Mouse (Mus musculus) liver, embryonic 16.5 days (tissue): ENCODE measurements around the gene Srp68. TPM values are rescaled to one million over a fixed set of nuclear protein-coding genes. Genes with fewer than 3 reads are reported as not detected.
A peak's percentile ranks its signal among the peaks of the same experiment; 100 is the strongest.

Experiments used
- ATAC-seq: fragments of 200-750 bp; cut with Nextera tagmentation; 2 replicates; pipeline ENCODE4 v1.8.0; 2017; ENCODE audit warnings: low read depth, mild to moderate bottlenecking, moderate number of reproducible peaks, moderate library complexity
- H3K27ac ChIP-seq: fragments of 300-500 bp; sonication (generic); 2 replicates; pipeline ENCODE4 v1.5.1; 2014; ENCODE audit warnings: mild to moderate bottlenecking, low read length
- H3K27me3 ChIP-seq: fragments of 300-500 bp; sonication (generic); 2 replicates; pipeline ENCODE4 v1.6.1; 2014; ENCODE audit warnings: low read depth, low read length, mixed read lengths; ENCODE audit not compliant: control insufficient read depth, insufficient read depth
- H3K36me3 ChIP-seq: fragments of 300-500 bp; sonication (generic); 2 replicates; pipeline ENCODE4 v1.6.1; 2014; ENCODE audit warnings: mild to moderate bottlenecking; ENCODE audit not compliant: control insufficient read depth, insufficient read depth
- H3K4me1 ChIP-seq: fragments of 300-500 bp; sonication (generic); 2 replicates; pipeline ENCODE4 v1.6.1; 2014; ENCODE audit warnings: low read depth, low read length, mixed read lengths; ENCODE audit not compliant: control insufficient read depth
- H3K4me2 ChIP-seq: fragments of 300-500 bp; sonication (generic); 2 replicates; pipeline ENCODE4 v1.6.1; 2014; ENCODE audit warnings: low read depth, low read length, mixed read lengths
- H3K4me3 ChIP-seq: fragments of 300-500 bp; sonication (generic); 2 replicates; pipeline ENCODE4 v1.5.1; 2014; ENCODE audit warnings: low read depth, mild to moderate bottlenecking, low read length
- H3K9ac ChIP-seq: fragments of 300-500 bp; sonication (generic); 2 replicates; pipeline ENCODE4 v1.6.1; 2014; ENCODE audit warnings: low read depth, low read length
- H3K9me3 ChIP-seq: fragments of 300-500 bp; sonication (generic); replicated peaks from 2 replicates; pipeline ENCODE4 v1.6.1; 2016; ENCODE audit warnings: low read length; ENCODE audit not compliant: control insufficient read depth
- WGBS: fragments of 180-500 bp; shearing (Covaris S2); extraction: QIAGEN DNeasy Blood & Tissue Kit; methylation state at CpG from one replicate; pipeline ENCODE4 v1.1.7; 2014; ENCODE audit not compliant: insufficient replicate concordance; 5-methylcytosine and 5-hydroxymethylcytosine counted together
- polyA plus RNA-seq: library from polyadenylated mRNA; unstranded; fragments of >200 nt; fragmentation: Nextera tagmentation; extraction: Ambion mirVana; gene quantifications from 2 replicates; pipeline ENCODE4 v1.2.1, GENCODE M21; 2015

Srp68 gene
- polyA plus RNA-seq, 1 experiment from 2014 or later, result 34.2 TPM

DNA sequence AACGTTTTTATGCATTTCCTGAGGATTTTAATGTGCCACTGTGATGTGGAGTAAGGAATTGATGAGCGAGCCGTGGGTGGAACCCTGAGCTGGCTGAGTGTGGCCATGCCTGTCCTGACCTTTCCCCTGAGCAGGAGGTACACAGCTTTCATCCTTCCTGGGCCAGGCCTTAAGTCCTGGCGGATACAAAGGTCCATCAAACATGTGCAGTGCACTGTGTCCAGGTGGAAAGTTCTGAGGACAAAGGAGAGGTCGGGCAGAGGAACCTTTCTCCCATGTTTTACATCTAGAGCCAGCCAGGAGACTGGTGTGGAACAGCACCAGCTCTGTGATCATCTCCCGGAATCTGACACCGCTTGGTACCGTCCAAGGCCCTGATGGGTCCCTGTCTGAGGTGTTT is 64.8 kb downstream of the Srp68 start:
- ATAC-seq, result 0 out of 2 replicates have a peak, but pooled peaks have one; percentile 19
- WGBS, result 67% methylated on average over 8 of the region's 8 CpGs
- Histone ChIP-seq H3K9ac (no peak overlapping the region), H3K36me3 (peaks cover 3% of the 10 kb centered on the region; the same call in 1 of the 2 replicates), H3K4me1 (peaks cover 3% of the 10 kb centered on the region; the same call in 1 of the 2 replicates), H3K4me3 (no peak overlapping the region), H3K4me2 (no peak overlapping the region), H3K27me3 (no peaks in the 10 kb centered on the region), H3K27ac (0 out of 2 replicates have a peak overlapping the region, but pooled peaks have one; percentile 20), H3K9me3 (no peaks in the 10 kb centered on the region)

DNA sequence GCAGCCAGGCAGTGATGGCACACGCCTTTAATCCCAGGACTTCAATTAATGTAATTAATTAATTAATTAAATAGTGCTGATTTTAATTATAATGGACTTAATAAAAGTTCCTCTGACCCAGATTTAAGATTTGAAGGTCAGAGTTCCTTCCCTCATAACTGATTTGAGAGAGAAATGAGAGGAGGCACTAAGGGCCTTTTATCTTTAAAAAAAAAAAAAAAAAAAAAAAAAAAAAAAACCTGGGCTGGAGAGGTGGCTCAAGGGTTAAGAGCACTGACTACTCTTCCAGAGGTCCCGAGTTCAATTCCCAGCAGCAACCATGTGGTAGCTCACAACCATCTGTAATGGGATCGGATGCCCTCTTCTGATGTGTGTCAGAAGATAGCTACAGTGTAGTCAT is 65.4 kb downstream of the Srp68 start:
- no peak for ATAC-seq
- Histone ChIP-seq H3K4me1 (peaks cover 3% of the 10 kb centered on the region; the same call in 1 of the 2 replicates), H3K4me3 (no peak overlapping the region), H3K36me3 (peaks cover 3% of the 10 kb centered on the region; the same call in 1 of the 2 replicates), H3K27ac (no peak overlapping the region), H3K27me3 (no peaks in the 10 kb centered on the region), H3K9me3 (no peaks in the 10 kb centered on the region), H3K9ac (no peak overlapping the region), H3K4me2 (no peak overlapping the region)
- WGBS, result 73% methylated on average over 3 of the region's 3 CpGs

DNA sequence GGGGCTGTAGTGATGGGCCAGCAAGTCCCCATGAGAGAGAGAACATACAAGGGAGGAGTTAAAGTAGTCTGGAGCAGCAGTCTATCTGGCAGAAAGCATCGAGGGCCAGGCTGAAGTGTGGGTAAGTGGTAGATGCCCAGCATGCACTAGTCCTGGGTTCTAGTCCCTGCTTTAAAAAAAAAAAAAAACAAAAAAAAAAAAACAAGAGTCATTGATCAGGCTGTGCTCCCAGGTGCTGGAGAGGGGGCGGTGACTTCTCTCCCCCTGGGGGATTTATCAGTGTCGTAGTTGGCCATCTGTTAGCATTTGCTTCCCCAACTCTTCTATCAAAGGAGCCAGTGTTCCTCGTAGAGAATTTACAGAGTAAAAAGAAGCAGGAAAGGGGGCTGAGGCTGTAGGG is 67.3 kb downstream of the Srp68 start:
- ATAC-seq, result no peak
- H3K4me1 ChIP-seq, result peaks cover 3% of the 10 kb centered on the region; the same call in 1 of the 2 replicates
- H3K9ac ChIP-seq, result no peak overlapping the region
- no peak overlapping the region for H3K4me3 ChIP-seq
- H3K27ac ChIP-seq, result no peak overlapping the region
- H3K9me3 ChIP-seq, result no peaks in the 10 kb centered on the region
- 63% methylated on average over 4 of the region's 4 CpGs for WGBS
- H3K36me3 ChIP-seq, result peaks cover 3% of the 10 kb centered on the region; the same call in 1 of the 2 replicates
- H3K27me3 ChIP-seq, result no peaks in the 10 kb centered on the region
- H3K4me2 ChIP-seq, result no peak overlapping the region

DNA sequence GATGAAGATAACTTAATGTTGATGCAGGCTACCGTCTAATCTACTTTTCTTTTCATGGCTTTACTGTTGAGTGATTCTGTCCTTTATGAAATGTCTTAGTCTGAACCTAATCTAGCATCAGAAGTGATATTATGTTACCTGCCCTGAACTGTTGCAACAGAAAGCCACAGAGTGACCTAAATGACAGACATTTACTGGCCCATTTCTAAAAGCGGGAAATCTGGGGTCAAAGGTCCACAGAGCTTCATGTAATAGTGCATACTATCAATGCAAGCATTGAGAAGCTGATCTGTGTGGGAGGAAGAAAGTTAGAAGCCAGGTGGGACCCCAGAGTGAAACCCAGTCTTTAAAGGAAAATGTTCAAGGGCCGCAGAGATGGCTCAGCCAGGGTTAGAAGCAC is 70.9 kb downstream of the Srp68 start:
- Histone ChIP-seq H3K4me2 (no peak overlapping the region), H3K4me1 (peaks cover 11% of the 10 kb centered on the region), H3K9me3 (no peaks in the 10 kb centered on the region), H3K27me3 (no peaks in the 10 kb centered on the region), H3K4me3 (no peak overlapping the region), H3K36me3 (peaks cover 3% of the 10 kb centered on the region; the same call in 1 of the 2 replicates), H3K27ac (no peak overlapping the region), H3K9ac (no peak overlapping the region)
- 77% methylated on average over 3 of the region's 3 CpGs for WGBS
- ATAC-seq, result no peak

DNA sequence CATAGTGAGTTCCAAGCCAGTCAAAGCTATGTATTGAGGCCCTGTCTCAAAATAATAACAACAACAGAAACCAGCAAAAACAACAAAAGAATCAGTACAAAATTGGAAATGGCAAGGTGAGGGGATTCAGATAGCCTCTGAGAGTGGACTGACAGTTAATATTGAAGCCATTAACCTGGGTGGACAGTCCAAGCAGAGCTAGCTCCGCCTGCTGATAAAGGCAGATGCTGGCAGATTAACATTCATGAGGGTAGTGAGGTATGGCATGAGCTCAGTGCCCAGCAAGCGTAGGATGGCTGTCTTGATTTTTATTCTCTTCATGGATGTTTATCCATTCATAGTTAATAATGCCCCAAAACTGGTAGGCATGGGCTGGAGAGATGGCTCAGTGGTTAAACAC is 72.9 kb downstream of the Srp68 start:
- Histone ChIP-seq H3K27me3 (no peaks in the 10 kb centered on the region), H3K4me3 (no peak overlapping the region), H3K36me3 (peaks cover 2% of the 10 kb centered on the region; the same call in 1 of the 2 replicates), H3K4me2 (no peak overlapping the region), H3K9me3 (no peaks in the 10 kb centered on the region), H3K9ac (no peak overlapping the region), H3K27ac (no peak overlapping the region), H3K4me1 (peaks cover 20% of the 10 kb centered on the region)
- WGBS, result 79% methylated on average over 2 of the region's 2 CpGs
- ATAC-seq, result no peak

DNA sequence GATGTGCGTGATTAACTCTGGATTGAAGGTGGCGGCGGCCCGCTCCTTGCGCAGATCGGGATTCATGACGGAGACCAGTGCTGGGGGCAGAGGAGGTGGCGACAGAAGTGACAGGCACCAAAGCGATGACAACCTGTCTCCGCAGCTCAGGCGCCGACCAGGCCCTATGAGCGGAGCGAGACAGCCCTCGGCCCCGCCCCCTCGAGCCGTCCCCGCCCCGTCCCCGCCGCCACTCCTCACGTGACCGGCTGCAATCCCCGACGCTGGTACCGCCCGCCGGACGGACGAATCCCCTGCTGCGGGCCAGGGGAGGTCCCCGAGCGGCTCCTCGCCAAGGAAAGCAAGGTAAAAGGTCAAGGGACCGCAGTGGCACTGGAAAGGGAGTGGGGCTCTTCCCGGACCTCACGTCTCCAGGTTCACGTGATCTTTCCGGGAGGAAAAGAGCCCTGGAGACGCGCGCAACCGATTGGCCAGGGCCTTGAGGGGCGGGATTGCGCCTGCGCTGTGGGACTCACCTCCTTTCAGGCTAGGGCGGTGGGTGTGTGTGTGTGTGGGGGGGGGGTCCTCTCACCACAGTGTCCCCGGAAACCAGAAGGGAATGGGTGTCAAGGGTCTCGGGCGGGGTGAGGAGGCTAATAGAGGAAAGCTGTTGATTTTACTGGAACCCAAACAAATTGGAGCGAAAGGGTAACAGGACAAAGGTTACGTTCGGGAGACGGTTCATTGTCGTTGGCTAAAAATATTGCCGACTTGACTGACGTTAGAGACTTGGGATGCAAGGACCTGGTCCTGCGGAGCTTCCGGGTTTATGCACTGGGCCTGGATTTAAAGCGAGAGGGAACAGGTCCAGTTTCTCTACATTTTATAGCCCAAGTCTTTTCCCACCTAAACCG is 75.1 kb downstream of the Srp68 start, which contains the start of the genes Ten1 and Acox1:
Ten1 (plus strand) TSS at position 217 of the 893 bp plus-strand sequence.
Acox1 (minus strand) TSS at position 407 of the 893 bp plus-strand sequence.
- no peaks in the 10 kb centered on the region for H3K27me3 ChIP-seq
- H3K9me3 ChIP-seq, result no peaks in the 10 kb centered on the region
- H3K4me2 ChIP-seq, result peak within 1 kb of the TSS; percentile 80
- WGBS, result under 1% methylated on average over 62 of the region's 62 CpGs
- peak; percentile 93 for ATAC-seq
- peak within 1 kb of the TSS; percentile 92 for H3K4me3 ChIP-seq
- H3K4me1 ChIP-seq, result peaks cover 30% of the 10 kb centered on the region
- H3K9ac ChIP-seq, result peak within 1 kb of the TSS; percentile 80
- peak within 1 kb of the TSS; percentile 90 for H3K27ac ChIP-seq
- H3K36me3 ChIP-seq, result no peaks in the 10 kb centered on the region; the same call in 1 of the 2 replicates

DNA sequence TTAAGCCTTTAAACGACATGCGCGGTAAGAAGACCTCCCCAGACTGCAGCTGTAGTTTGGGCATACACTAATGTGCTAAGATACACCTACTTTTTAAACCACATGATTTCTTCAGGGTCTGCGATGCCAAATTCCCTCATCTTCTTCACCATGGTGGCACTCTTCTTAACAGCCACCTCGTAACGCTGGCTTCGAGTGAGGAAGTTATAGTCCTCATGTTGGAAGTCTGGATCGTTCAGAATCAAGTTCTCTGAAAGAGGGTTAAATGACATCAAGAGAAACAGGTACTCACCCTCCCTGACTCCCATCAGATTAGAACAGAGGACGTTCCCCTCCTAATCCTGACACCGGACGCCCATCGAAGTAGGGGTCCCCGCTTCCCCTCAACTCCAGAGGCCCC is 75.9 kb downstream of the Srp68 start:
- peak overlapping the region; percentile 90 for H3K27ac ChIP-seq
- WGBS, result 17% methylated on average over 13 of the region's 13 CpGs
- H3K27me3 ChIP-seq, result no peaks in the 10 kb centered on the region
- H3K4me2 ChIP-seq, result peak overlapping the region; percentile 80
- H3K9me3 ChIP-seq, result no peaks in the 10 kb centered on the region
- no peaks in the 10 kb centered on the region; the same call in 1 of the 2 replicates for H3K36me3 ChIP-seq
- peak overlapping the region; percentile 80 for H3K9ac ChIP-seq
- peaks cover 30% of the 10 kb centered on the region for H3K4me1 ChIP-seq
- peak overlapping the region; percentile 92 for H3K4me3 ChIP-seq
- no peak for ATAC-seq

DNA sequence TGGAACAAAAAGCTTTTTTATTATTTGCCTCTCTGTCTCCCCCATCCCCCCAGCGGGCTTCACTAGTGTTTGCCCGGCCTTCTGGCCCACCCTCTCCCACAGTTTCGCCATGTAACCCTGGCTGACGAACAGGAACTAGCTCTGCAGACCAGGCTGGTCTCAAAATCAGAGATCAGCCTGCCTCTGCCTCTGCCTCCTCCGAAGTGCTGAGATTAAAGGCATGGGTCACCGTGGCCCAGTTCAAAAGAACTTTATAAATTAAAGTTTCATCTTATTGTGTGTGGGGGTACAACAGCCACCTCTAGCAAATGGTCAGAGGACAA is 76.5 kb downstream of the Srp68 start:
- Histone ChIP-seq H3K4me2 (peak overlapping the region; percentile 80), H3K27ac (peak overlapping the region; percentile 8), H3K36me3 (no peaks in the 10 kb centered on the region; the same call in 1 of the 2 replicates), H3K27me3 (no peaks in the 10 kb centered on the region), H3K9ac (peak overlapping the region; percentile 13; the same call in 1 of the 2 replicates), H3K4me3 (peak overlapping the region; percentile 92), H3K4me1 (peaks cover 30% of the 10 kb centered on the region), H3K9me3 (no peaks in the 10 kb centered on the region)
- 70% methylated on average over 6 of the region's 6 CpGs for WGBS
- no peak for ATAC-seq
